Mouse (Mus musculus) central nervous system, embryonic 18 days (tissue): ENCODE data around the gene Lactb. TPM values are rescaled to one million over a fixed set of nuclear protein-coding genes. Genes with fewer than 3 reads are reported as not detected.

ENCODE experiments used
- polyA plus RNA-seq: library from polyadenylated mRNA; depleted of rRNA; stranded (reverse); fragments of >200 nt; gene quantifications from 2 replicates; pipeline ENCODE4 v1.2.3, GENCODE M21; 2012; rRNA removed

The Lactb gene
- polyA plus RNA-seq = 16.4 and 16.7 TPM in 2 replicates

GRCm38 (mm10) chr9:66975239-66975645 is at the start of gene Lactb:
Gene Lactb (minus strand): TSS chr9:66975484.

GRCm38 (mm10) chr9:66945647-66946641 is 29.3 kb downstream of the Lactb start, which contains the start of gene Rps27l:
Gene Rps27l (plus strand): TSS chr9:66946086.

GRCm38 (mm10) chr9:66919382-66919971 is 55.8 kb downstream of the Lactb start, which contains the start of gene Rab8b:
Gene Rab8b (minus strand): TSS chr9:66919687.

Other genes starting within 250 kb of the Lactb start
- 21.4 and 21.6 TPM in 2 replicates for gene Aph1b, start 180.0 kb downstream of the Lactb start, polyA plus RNA-seq
- gene Gm10647, start 178.4 kb downstream of the Lactb start, polyA plus RNA-seq = 0.43 TPM in 2 replicates
- gene Aph1c, start 140.8 kb downstream of the Lactb start, polyA plus RNA-seq = 1.9 and 2.5 TPM in 2 replicates
- gene Rab8b, start 55.8 kb downstream of the Lactb start, polyA plus RNA-seq = 19.5 and 20.5 TPM in 2 replicates
- 99.9 and 126 TPM in 2 replicates for gene Rps27l, start 29.4 kb downstream of the Lactb start, polyA plus RNA-seq
- gene Tpm1, start 73.9 kb upstream of the Lactb start, polyA plus RNA-seq = 150 and 233 TPM in 2 replicates